Mouse (Mus musculus): ENCODE data around the gene Zbtb33. TPM values are rescaled to one million over a fixed set of nuclear protein-coding genes. Genes with fewer than 3 reads are reported as not detected.

Zbtb33 gene
- polyA plus RNA-seq, 1 experiment = 2.7 TPM

GRCm38 (mm10) chrX:38180656-38181607, 8.7 kb upstream of the Zbtb33 start:
- Histone ChIP-seq H3K79me3 (ENCODE audit: low read depth) (no peaks in the 10 kb centered on the region), H3K27me3 (ENCODE audit: control insufficient read depth, insufficient read depth, insufficient read length) (no peaks in the 10 kb centered on the region), H3ac (ENCODE audit: control insufficient read depth, insufficient read length, low read depth) (no peak overlapping the region), H3K79me2 (ENCODE audit: control insufficient read depth, insufficient read depth) (no peaks in the 10 kb centered on the region), H3K36me3 (ENCODE audit: control insufficient read depth, insufficient read depth) (no peaks in the 10 kb centered on the region), H3K4me3 (ENCODE audit: insufficient read depth, poor library complexity, severe bottlenecking) (no peak overlapping the region)
- TF ChIP-seq MYOG (IDR thresholded peaks at IDR 0.05; ENCODE audit: control insufficient read depth, extremely low read depth, insufficient read length) (no peak), CTCF (IDR thresholded peaks at IDR 0.05; ENCODE audit: control insufficient read depth, insufficient read depth, insufficient read length) (no peak), FOSL1 (IDR thresholded peaks at IDR 0.05; ENCODE audit: insufficient read depth, low read length, poor library complexity, severe bottlenecking) (no peak), MYOD1 (IDR thresholded peaks at IDR 0.05; ENCODE audit: control insufficient read depth, insufficient read length, low read depth) (no peak), USF1 (IDR thresholded peaks at IDR 0.05; ENCODE audit: low read depth) (no peak), MAX (IDR thresholded peaks at IDR 0.05) (no peak), CEBPB (IDR thresholded peaks at IDR 0.05; ENCODE audit: low read depth) (no peak)

- Histone ChIP-seq H3ac (ENCODE audit: control insufficient read depth, insufficient read length, low read depth) (no peak overlapping the region), H3K4me3 (ENCODE audit: insufficient read depth, poor library complexity, severe bottlenecking) (no peak overlapping the region), H3K36me3 (ENCODE audit: control insufficient read depth, insufficient read depth) (no peaks in the 10 kb centered on the region), H3K79me2 (ENCODE audit: control insufficient read depth, insufficient read depth) (no peaks in the 10 kb centered on the region), H3K79me3 (ENCODE audit: low read depth) (no peaks in the 10 kb centered on the region), H3K27me3 (ENCODE audit: control insufficient read depth, insufficient read depth, insufficient read length) (no peaks in the 10 kb centered on the region)
- TF ChIP-seq MYOD1 (IDR thresholded peaks at IDR 0.05; ENCODE audit: control insufficient read depth, insufficient read length, low read depth) (no peak), FOSL1 (IDR thresholded peaks at IDR 0.05; ENCODE audit: insufficient read depth, low read length, poor library complexity, severe bottlenecking) (no peak), MAX (IDR thresholded peaks at IDR 0.05) (no peak), CTCF (IDR thresholded peaks at IDR 0.05; ENCODE audit: control insufficient read depth, insufficient read depth, insufficient read length) (no peak), USF1 (IDR thresholded peaks at IDR 0.05; ENCODE audit: low read depth) (no peak)
Measured at GRCm38 (mm10) chrX:38181608-38182258, 7.9 kb upstream of the Zbtb33 start.

GRCm38 (mm10) chrX:38185520-38185919, 4.1 kb upstream of the Zbtb33 start:
- no peak overlapping the region for H3ac ChIP-seq (ENCODE audit: control insufficient read depth, insufficient read length, low read depth)
- H3K4me3 ChIP-seq (ENCODE audit: insufficient read depth, poor library complexity, severe bottlenecking) = no peak overlapping the region
- TF ChIP-seq MYOG (IDR thresholded peaks at IDR 0.05; ENCODE audit: control insufficient read depth, extremely low read depth, insufficient read length) (no peak), CTCF (IDR thresholded peaks at IDR 0.05; ENCODE audit: control insufficient read depth, insufficient read depth, insufficient read length) (no peak), MYOD1 (IDR thresholded peaks at IDR 0.05; ENCODE audit: control insufficient read depth, insufficient read length, low read depth) (no peak), USF1 (IDR thresholded peaks at IDR 0.05; ENCODE audit: low read depth) (no peak), FOSL1 (IDR thresholded peaks at IDR 0.05; ENCODE audit: insufficient read depth, low read length, poor library complexity, severe bottlenecking) (no peak), MAX (IDR thresholded peaks at IDR 0.05) (no peak), CEBPB (IDR thresholded peaks at IDR 0.05; ENCODE audit: low read depth) (no peak)
- peaks cover 4% of the 10 kb centered on the region for H3K79me3 ChIP-seq (ENCODE audit: low read depth)
- no peaks in the 10 kb centered on the region for H3K36me3 ChIP-seq (ENCODE audit: control insufficient read depth, insufficient read depth)
- H3K27me3 ChIP-seq (ENCODE audit: control insufficient read depth, insufficient read depth, insufficient read length) = no peaks in the 10 kb centered on the region
- peaks cover 7% of the 10 kb centered on the region for H3K79me2 ChIP-seq (ENCODE audit: control insufficient read depth, insufficient read depth)

GRCm38 (mm10) chrX:38190458-38190764, 818 bp downstream of the Zbtb33 start:
- Histone ChIP-seq H3ac (ENCODE audit: control insufficient read depth, insufficient read length, low read depth) (peak overlapping the region; percentile 95), H3K27me3 (ENCODE audit: control insufficient read depth, insufficient read depth, insufficient read length) (no peaks in the 10 kb centered on the region), H3K36me3 (ENCODE audit: control insufficient read depth, insufficient read depth) (no peaks in the 10 kb centered on the region), H3K79me3 (ENCODE audit: low read depth) (peaks cover 25% of the 10 kb centered on the region), H3K4me3 (ENCODE audit: insufficient read depth, poor library complexity, severe bottlenecking) (peak overlapping the region; percentile 48), H3K79me2 (ENCODE audit: control insufficient read depth, insufficient read depth) (peaks cover 40% of the 10 kb centered on the region)
- no peak for TF ChIP-seq CEBPB (IDR thresholded peaks at IDR 0.05; ENCODE audit: low read depth)
- TF ChIP-seq MYOD1 (IDR thresholded peaks at IDR 0.05; ENCODE audit: control insufficient read depth, insufficient read length, low read depth) = no peak
- TF ChIP-seq MAX (IDR thresholded peaks at IDR 0.05) = no peak
- no peak for TF ChIP-seq FOSL1 (IDR thresholded peaks at IDR 0.05; ENCODE audit: insufficient read depth, low read length, poor library complexity, severe bottlenecking)
- TF ChIP-seq USF1 (IDR thresholded peaks at IDR 0.05; ENCODE audit: low read depth) = no peak
- no peak for TF ChIP-seq MYOG (IDR thresholded peaks at IDR 0.05; ENCODE audit: control insufficient read depth, extremely low read depth, insufficient read length)
- no peak for TF ChIP-seq CTCF (IDR thresholded peaks at IDR 0.05; ENCODE audit: control insufficient read depth, insufficient read depth, insufficient read length)

- H3K36me3 ChIP-seq (ENCODE audit: control insufficient read depth, insufficient read depth) = no peaks in the 10 kb centered on the region
- H3K27me3 ChIP-seq (ENCODE audit: control insufficient read depth, insufficient read depth, insufficient read length) = no peaks in the 10 kb centered on the region
- H3ac ChIP-seq (ENCODE audit: control insufficient read depth, insufficient read length, low read depth) = no peak overlapping the region
- no peaks in the 10 kb centered on the region for H3K79me3 ChIP-seq (ENCODE audit: low read depth)
- no peaks in the 10 kb centered on the region for H3K79me2 ChIP-seq (ENCODE audit: control insufficient read depth, insufficient read depth)
- TF ChIP-seq CEBPB (IDR thresholded peaks at IDR 0.05; ENCODE audit: low read depth) = no peak
- no peak overlapping the region for H3K4me3 ChIP-seq (ENCODE audit: insufficient read depth, poor library complexity, severe bottlenecking)
Measured at GRCm38 (mm10) chrX:38201816-38202215, 12.2 kb downstream of the Zbtb33 start.
